Comparison of ENCODE assay signal across 20 mouse cellular contexts in genomic region chr17:45794926-45795325, GRCm38 (mm10).
DNase-seq lines count a peak whose midpoint lies in the region; TF ChIP-seq lines count a peak whose summit lies in the region.
"Had no signal": no experiment of that assay in that cellular context is flagged by ENCODE, and none has a peak within 500 bp of the region (broad histone marks: within the 10 kb centered on the region; RNA-seq: fewer than 3 reads in every experiment).

No protein-coding gene starts in this region.

- no peak overlapping the region for H3K4me3 ChIP-seq in embryonic fibroblast, embryonic 13.5 days (ENCODE audit: insufficient read depth, low read length)
- H3K4me3 ChIP-seq: embryonic facial prominence, embryonic 13.5 days; embryonic facial prominence, embryonic 15.5 days; forebrain, embryonic 13.5 days; forebrain, embryonic 15.5 days had no signal

- no peak for TF ChIP-seq POLR2A in embryonic fibroblast, embryonic 13.5 days (IDR thresholded peaks at IDR 0.05; ENCODE audit: low read depth, low read length)

- H3K4me1 ChIP-seq in embryonic fibroblast, embryonic 13.5 days (ENCODE audit: control insufficient read depth, insufficient read depth, low read length), result peaks cover 12% of the 10 kb centered on the region
- H3K4me1 ChIP-seq: forebrain, embryonic 13.5 days; forebrain, embryonic 15.5 days had no signal

- no peak for TF ChIP-seq CTCF in embryonic fibroblast, embryonic 13.5 days (IDR thresholded peaks at IDR 0.05; ENCODE audit: borderline replicate concordance, insufficient read depth, low read length)

- DNase-seq in 3134 (ENCODE audit: extremely low read depth, insufficient read length, low spot score) (peak; percentile 56), NIH3T3 (ENCODE audit: low read depth) (peak; percentile 69)
- no peak for DNase-seq in kidney, adult 11 months
- no peak for DNase-seq in thymus, postnatal 25 days
- DNase-seq: adrenal gland, adult 2 months; adrenal gland, postnatal 10 days; adrenal gland, postnatal 25 days; B cell, adult 2 months; cerebellum, adult 11-12 months; cerebellum, adult 2 months; cerebellum, adult 9-10 months; cerebellum, postnatal 10 days; cerebellum, postnatal 36 days; embryo, embryonic 11 days; forebrain, postnatal 0 days had no signal

- H3K27ac ChIP-seq in embryonic fibroblast, embryonic 13.5 days (ENCODE audit: insufficient read depth, low read length), result peak overlapping the region; percentile 59
- H3K27ac ChIP-seq: embryonic facial prominence, embryonic 13.5 days; embryonic facial prominence, embryonic 15.5 days; forebrain, embryonic 13.5 days; forebrain, embryonic 15.5 days had no signal

Comparison
In these comparisons a context has a peak if more than half of its experiments do, and no peak if none do; other contexts are left out.
1. DNase-seq: peak in 3134 (single experiment) and NIH3T3 (single experiment); none in kidney, adult 11 months (single experiment) and thymus, postnatal 25 days (single experiment).